Mouse (Mus musculus): ENCODE data around the gene Ccdc3.
"Not testable (repeated sequence)": the region's sequence is repeated elsewhere in the genome, so short reads cannot be mapped to it uniquely, and the experiment has no call there.

Ccdc3 gene

GRCm38 (mm10) chr2:5214581-5214980 lies 77.0 kb downstream of the Ccdc3 start:
- no peak for DNase-seq (ENCODE audit: low read depth, low spot score)

GRCm38 (mm10) chr2:5215252-5215815 lies 77.8 kb downstream of the Ccdc3 start:
- DNase-seq (ENCODE audit: low read depth, low spot score): no peak

- no peak for DNase-seq (ENCODE audit: low read depth, low spot score)
Measured at GRCm38 (mm10) chr2:5219206-5219605, 81.6 kb downstream of the Ccdc3 start.

DNA sequence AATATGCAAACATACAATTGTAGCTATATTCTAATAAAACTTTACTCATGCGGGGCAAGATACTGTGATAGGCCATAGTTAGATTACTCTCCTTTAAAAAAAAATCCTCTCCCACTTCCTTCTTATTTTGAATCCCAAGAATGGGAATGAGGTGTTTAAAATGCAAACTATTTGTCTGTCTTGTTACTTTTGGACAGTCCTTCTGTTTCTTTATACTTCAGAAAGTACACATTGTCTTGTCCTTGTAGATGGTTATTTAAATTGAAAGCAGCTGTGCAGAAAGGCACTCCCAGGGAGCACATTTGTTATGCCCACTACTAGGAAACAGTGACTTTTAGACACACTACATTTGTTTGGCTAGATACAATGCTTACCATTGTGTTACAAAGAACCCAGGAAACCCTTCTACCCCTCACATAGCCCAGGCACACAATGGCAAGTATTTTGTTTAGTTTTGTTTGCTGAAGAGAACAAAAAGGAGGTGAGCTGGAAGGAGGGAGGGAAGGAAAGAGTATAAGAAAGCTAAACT lies 82.3 kb downstream of the Ccdc3 start:
- DNase-seq (ENCODE audit: low read depth, low spot score): no peak

DNA sequence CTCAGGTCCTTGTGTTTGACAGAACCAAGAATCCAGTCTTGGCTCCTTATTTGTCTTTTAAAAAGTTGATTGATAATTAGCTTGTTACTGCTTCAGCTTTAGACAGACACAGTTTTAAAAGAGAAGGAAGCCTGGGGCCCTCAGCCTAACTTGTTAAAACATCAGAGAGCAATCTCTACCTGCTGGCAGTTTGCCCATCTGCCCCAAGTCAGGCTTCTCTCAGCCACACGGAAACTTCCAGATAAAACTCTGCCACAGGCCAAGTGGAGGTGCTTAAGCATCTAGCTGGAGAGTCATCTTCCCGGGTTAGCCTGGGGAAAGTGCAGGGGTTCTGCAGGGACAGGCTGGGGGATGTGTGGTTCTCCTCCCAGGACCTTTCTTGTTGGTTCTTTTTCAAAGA lies 85.0 kb downstream of the Ccdc3 start:
- no peak for DNase-seq (ENCODE audit: low read depth, low spot score)

GRCm38 (mm10) chr2:5236846-5237482 lies 99.4 kb downstream of the Ccdc3 start:
- DNase-seq (ENCODE audit: low read depth, low spot score): no peak

DNA sequence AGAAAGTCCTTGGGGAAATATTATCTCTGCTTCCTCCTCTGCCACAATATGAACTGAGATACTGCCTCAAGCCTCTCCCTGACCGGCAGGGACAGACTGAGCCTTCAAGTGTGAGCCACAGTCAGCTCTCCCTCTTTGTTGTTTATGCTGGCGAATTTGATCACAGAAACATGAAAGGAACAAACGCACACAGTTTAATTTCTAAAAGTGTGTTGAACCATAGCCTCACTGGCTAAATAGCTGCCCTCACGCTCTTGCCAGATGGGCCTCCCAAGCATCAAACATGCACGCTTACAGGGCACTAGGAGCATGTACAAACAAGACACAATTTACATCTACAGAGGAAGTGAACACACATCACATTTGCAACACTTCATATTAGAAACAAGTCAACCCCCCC lies 100.3 kb downstream of the Ccdc3 start:
- DNase-seq (ENCODE audit: low read depth, low spot score): no peak

DNA sequence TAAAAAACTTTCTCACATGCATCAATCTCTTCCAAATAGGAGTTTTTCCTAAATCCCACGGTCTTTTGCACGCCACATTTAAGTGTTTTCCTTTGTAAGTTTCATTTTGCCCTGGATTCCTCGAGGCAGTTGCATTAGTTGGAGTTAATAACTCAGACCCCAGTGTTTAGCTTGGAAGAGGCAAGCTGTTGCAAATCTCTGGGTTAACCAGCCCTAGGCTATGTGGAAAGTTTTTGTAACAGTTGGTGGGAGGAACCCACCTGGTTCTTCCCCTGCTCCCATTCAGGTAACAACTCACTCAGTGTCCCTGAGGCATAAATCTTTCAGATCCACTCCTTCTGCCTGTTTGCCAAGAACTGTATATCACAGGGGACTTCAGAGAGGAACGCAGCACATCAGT lies 101.9 kb downstream of the Ccdc3 start:
- DNase-seq (ENCODE audit: low read depth, low spot score): no peak

GRCm38 (mm10) chr2:5241469-5241897 lies 103.9 kb downstream of the Ccdc3 start:
- DNase-seq (ENCODE audit: low read depth, low spot score): no peak

DNA sequence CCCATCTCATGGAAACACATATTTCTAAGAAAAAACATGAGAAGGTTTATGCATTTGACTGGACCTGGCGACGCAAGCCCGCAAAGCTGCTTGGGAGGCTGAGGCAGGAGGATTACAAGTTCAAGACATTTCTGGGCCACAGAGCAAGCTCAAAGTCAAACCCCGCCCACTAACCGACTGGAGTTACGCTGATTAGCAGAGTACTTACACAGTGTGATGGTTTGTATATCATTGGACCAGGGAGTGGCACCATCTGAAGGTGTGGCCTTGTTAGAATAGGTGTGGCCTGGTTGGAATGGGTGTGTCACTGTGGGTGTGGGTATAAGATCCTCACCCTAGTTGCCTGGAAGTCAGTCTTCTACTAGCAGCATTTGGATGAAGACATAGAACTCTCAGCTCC lies 111.6 kb downstream of the Ccdc3 start:
- not testable (repeated sequence) for DNase-seq (ENCODE audit: low read depth, low spot score)

- no peak for DNase-seq (ENCODE audit: low read depth, low spot score)
Measured at GRCm38 (mm10) chr2:5249969-5250368, 112.4 kb downstream of the Ccdc3 start.

GRCm38 (mm10) chr2:5258250-5258649 lies 120.7 kb downstream of the Ccdc3 start:
- DNase-seq (ENCODE audit: low read depth, low spot score): no peak

- no peak for DNase-seq (ENCODE audit: low read depth, low spot score)
Measured at GRCm38 (mm10) chr2:5262279-5262678, 124.7 kb downstream of the Ccdc3 start.

- DNase-seq (ENCODE audit: low read depth, low spot score): no peak
Measured at GRCm38 (mm10) chr2:5267980-5268379, 130.4 kb downstream of the Ccdc3 start.
